Mouse (Mus musculus): ENCODE results near the gene Pcnx. TPM values are rescaled to one million over a fixed set of nuclear protein-coding genes. Genes with fewer than 3 reads are reported as not detected.

Gene Pcnx
- polyA plus RNA-seq, 1 experiment: 25.3 TPM

DNA sequence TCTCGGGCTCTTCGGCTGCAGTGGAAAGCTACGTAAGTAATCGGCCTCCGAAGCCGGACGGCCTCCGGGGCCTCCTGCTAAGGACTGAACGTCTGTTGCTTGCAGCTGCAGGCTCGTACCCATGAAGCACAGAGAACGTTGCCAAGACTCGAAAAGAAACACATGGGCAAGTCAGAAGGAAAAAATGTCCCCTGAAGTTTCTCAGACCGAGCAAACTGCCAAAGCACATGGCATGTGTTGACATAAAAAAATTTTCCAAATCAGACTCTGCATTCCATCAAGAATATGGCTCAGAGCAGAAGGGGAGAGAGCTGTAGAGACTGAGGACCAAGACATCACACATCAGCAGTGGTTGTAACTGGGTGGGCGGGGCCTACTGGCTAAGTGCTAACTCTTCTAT, 6.8 kb upstream of the Pcnx start:
- DNase-seq (ENCODE audit: low read depth, low spot score): no peak
- 70% methylated on average over 14 of the region's 14 CpGs for WGBS

DNA sequence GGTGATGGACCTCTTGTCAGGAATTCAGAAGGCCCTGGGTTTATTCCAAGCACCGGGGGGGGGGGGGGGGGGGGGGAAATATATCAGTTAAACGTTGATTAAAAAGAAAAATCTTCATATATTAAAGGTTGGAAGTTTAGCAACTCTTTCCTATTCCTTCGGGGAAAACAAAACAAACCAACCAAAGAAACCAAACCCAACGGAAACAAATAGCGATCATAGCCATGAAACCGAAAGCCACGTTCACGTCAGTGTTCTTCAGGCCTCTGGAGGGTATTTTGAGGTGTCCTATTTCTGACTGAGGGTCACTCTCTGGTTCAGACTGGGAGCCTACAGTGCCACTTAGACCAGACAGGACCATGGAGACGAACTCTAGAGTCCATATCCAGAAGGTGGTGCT, 6.3 kb upstream of the Pcnx start:
- WGBS: 77% methylated on average over 9 of the region's 9 CpGs
- DNase-seq (ENCODE audit: low read depth, low spot score): no peak

DNA sequence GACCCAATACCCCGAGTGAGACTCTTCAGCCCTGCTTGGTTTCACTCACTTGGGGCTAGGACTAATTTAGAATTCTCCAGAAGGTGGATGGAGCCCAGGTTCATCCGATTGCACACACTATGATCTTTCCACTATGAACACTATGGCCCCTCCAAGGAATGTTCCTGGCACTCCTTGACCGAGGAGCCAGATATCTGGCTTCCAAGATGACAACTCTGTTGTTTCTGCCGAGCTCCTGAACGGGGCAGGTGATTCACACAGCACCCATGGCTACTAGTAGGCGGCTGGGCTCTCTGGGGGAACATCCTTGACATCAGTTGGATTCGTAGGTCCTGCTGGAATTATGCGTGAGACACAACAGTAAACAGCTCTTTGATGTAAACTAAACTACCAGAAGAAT, 4.8 kb upstream of the Pcnx start:
- 74% methylated on average over 8 of the region's 8 CpGs for WGBS
- no peak for DNase-seq (ENCODE audit: low read depth, low spot score)

GRCm38 (mm10) chr12:81856696-81857095, 3.1 kb upstream of the Pcnx start:
- 39% methylated on average over 4 of the region's 4 CpGs for WGBS
- no peak for DNase-seq (ENCODE audit: low read depth, low spot score)

DNA sequence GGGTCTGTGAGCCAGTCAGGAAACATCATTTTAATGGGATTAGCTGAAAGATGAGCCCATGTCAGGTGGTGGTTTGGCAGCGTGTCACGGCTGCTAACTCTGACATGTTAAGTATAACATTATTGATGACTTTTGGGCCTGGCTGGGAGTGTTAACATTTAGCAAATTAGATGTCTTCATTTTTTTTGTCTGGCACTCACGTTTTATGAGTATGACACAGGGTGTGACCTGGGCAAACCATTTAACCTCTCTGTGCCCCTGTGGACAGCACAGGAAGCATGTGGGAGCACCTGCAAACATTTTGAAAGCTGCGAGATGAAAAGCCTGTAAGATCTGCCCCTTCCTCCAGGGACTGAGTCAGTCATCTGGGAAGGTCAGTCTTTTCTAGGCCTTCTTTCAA, 2.6 kb upstream of the Pcnx start:
- no peak for DNase-seq (ENCODE audit: low read depth, low spot score)
- 21% methylated on average over 4 of the region's 4 CpGs for WGBS

DNA sequence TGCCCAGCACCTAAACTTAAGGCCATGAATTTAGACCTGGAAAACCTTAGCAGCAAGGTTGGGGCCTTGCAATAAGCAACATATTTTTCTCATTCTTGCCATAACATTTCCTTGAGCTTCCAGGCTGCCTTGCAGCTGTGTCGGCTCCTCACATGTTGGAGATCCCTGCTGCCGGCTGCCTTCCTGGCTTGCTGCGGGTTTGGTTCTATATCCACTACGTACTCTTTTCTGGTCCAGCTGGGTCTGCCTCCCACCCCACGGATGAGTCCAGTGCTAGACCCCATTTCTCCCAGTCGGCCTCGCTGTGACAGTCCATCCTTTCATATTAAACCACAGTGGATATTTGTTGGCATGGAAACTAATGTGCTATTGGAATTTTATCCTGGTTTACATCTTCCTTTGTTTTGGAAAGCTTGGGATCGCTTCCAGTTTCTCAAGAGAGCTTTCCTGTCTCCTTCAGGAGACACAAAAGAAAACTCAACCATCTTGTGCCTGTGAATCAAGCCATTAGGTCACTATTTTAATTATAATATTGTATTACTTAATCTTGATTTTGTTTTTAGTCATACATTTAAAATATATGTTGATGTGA, 1.7 kb upstream of the Pcnx start:
- no peak for DNase-seq (ENCODE audit: low read depth, low spot score)
- 75% methylated on average over 8 of the region's 8 CpGs for WGBS

- WGBS: 1% methylated on average over 107 of the region's 107 CpGs
- no peak for DNase-seq (ENCODE audit: low read depth, low spot score)
These were observed 722 bp downstream of the Pcnx start for GRCm38 (mm10) chr12:81860308-81861181.

- DNase-seq (ENCODE audit: low read depth, low spot score): no peak
- WGBS: 31% methylated on average over 18 of the region's 18 CpGs
These were observed 1.6 kb downstream of the Pcnx start for GRCm38 (mm10) chr12:81861199-81862085.

DNA sequence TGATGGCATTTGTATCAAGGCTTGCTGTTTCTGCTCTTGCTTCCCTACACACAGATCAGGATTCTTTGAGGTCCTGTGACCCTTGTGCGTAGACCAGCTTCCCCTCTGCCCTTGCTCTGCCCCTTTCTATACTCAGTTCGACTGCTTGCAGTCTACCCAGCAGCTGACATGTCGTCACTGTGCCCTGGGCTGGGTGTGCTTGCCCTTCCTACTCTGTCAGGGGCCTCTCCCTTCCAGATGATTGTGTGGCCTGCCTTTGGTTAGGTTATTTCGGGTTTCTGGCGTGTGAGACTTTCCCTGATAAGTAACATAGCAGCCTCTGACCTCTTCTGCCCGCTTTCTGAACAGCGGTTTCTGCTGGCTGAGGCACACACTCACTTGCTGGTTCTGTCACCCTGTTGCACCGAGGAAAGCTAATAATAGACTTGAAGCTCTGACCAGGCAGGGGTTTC, 2.6 kb downstream of the Pcnx start:
- DNase-seq (ENCODE audit: low read depth, low spot score): no peak
- WGBS: 21% methylated on average over 8 of the region's 8 CpGs

GRCm38 (mm10) chr12:81863949-81864348, 4.1 kb downstream of the Pcnx start:
- WGBS: 93% methylated on average over 4 of the region's 4 CpGs
- DNase-seq (ENCODE audit: low read depth, low spot score): no peak

GRCm38 (mm10) chr12:81865183-81865582, 5.4 kb downstream of the Pcnx start:
- WGBS: 93% methylated on average over 6 of the region's 6 CpGs
- no peak for DNase-seq (ENCODE audit: low read depth, low spot score)

- WGBS: 85% methylated on average over 4 of the region's 4 CpGs
- no peak for DNase-seq (ENCODE audit: low read depth, low spot score)
These were observed 7.5 kb downstream of the Pcnx start for GRCm38 (mm10) chr12:81867316-81867715.

- no peak for DNase-seq (ENCODE audit: low read depth, low spot score)
- 65% methylated on average over 3 of the region's 3 CpGs for WGBS
These were observed 9.6 kb downstream of the Pcnx start for GRCm38 (mm10) chr12:81869205-81869940.

- WGBS: 83% methylated on average over 4 of the region's 4 CpGs
- no peak for DNase-seq (ENCODE audit: low read depth, low spot score)
These were observed 13.5 kb downstream of the Pcnx start for GRCm38 (mm10) chr12:81873345-81873744.

GRCm38 (mm10) chr12:81880161-81880560, 20.3 kb downstream of the Pcnx start:
- WGBS: 90% methylated on average over 3 of the region's 3 CpGs
- DNase-seq (ENCODE audit: low read depth, low spot score): no peak

DNA sequence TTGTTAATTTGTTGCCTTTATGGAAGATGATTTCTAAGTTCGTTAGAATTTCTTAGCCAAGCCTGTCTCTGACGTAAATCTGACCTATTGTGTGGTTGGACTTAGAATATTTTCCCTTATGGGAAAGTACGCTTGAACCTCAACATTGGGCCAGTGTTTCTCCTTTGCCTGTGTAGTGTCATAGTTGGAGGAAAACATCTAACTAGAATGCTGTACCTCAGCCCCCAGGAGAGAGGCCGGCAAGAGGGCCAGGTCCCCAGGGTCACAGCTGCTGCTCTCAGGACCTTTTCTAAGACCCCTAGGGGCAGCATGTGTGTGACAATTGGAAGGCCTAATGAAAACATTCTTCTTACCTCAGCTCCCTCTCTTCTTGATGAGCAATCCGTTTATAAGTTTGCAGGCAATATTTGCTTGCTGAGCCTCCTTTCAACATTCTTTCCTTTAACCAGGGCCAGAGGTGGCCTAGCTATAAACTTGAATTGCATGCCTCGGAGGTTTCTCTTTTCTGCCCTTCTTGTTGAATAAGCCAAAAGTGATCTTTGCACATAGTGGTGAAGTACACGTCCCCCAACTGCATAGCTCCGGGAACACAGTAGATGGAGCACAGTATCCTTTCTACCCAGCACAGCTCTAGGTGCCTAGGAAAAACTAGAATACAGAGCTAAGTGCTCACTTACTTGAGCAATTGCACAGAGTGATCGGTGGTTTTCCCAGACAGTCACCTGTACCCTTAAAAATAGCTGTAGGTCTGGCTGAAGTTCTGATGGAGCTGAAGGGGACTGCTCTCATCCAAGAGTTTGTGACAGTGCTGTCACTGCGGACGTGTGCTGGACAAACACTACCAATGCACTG, 23.7 kb downstream of the Pcnx start:
- no peak for DNase-seq (ENCODE audit: low read depth, low spot score)
- WGBS: 32% methylated on average over 11 of the region's 11 CpGs

DNA sequence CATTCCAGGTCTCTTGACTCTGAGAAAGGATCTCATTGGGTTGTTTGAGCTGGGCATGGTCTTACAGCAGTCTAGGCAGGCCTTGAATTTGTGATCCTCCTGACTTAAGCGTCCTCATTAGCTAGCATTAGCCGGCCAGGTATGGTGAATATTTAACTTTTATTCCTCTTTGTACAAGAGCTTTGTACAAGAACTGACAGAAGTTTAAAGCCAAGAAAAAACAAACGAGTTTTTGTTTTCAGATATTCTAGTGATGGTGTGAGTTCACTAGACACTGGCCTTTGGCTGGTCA, 24.2 kb downstream of the Pcnx start:
- no peak for DNase-seq (ENCODE audit: low read depth, low spot score)
- 32% methylated on average over 3 of the region's 3 CpGs for WGBS

- 33% methylated on average over 5 of the region's 5 CpGs for WGBS
- DNase-seq (ENCODE audit: low read depth, low spot score): no peak
These were observed 25.2 kb downstream of the Pcnx start for GRCm38 (mm10) chr12:81884983-81885382.

DNA sequence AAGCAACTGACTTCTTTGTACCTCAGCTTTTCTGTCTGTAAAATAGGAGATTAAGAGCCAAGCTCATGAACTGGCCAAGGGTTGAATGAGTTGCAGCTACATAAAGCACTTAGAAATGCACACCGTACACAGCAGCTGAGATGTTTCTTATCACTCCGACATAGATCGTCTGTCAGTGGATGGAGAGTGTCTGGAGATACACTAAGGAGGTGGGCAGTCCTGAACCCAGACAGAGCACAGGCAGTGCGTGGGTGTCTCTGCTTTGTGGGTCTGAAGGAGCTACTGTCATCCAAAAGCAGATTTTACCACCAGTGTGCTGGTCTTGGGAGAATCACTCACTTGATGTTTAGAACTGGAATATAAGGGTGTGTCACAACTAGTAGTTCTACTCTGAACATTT, 26.2 kb downstream of the Pcnx start:
- no peak for DNase-seq (ENCODE audit: low read depth, low spot score)
- 69% methylated on average over 4 of the region's 4 CpGs for WGBS
